Mouse (Mus musculus): ENCODE measurements around the gene Setd5. TPM values are rescaled to one million over a fixed set of nuclear protein-coding genes. Genes with fewer than 3 reads are reported as not detected.

Gene Setd5
- 5.5 and 15.2 TPM in 2 replicates for polyA plus RNA-seq (2012; ENCODE audit: insufficient read depth, low replicate concordance)

- peaks cover 23% of the 10 kb centered on the region for H3K36me3 ChIP-seq (replicated peaks; ENCODE audit: low read length)
Observed at GRCm38 (mm10) chr6:113076686-113077516, at the start of gene Setd5. Gene Setd5, plus strand, starts transcription at chr6:113077365.

GRCm38 (mm10) chr6:113027446-113027845 lies 49.7 kb upstream of the Setd5 start:
- peaks cover 33% of the 10 kb centered on the region for H3K4me1 ChIP-seq
- no peaks in the 10 kb centered on the region for H3K9me3 ChIP-seq
- no peaks in the 10 kb centered on the region for H3K36me3 ChIP-seq (replicated peaks; ENCODE audit: low read length)
- TF ChIP-seq FLI1 (IDR thresholded peaks at IDR 0.05; ENCODE audit: low read length) (no peak), GATA1 (IDR thresholded peaks at IDR 0.05; ENCODE audit: borderline replicate concordance, low read length) (no peak)
- H3K4me3 ChIP-seq (replicated peaks) = no peak overlapping the region
- peaks cover 32% of the 10 kb centered on the region for H3K27me3 ChIP-seq (replicated peaks)

More at GRCm38 (mm10) chr6:113076686-113077516, at the start of gene Setd5:
- Histone ChIP-seq H3K4me3 (replicated peaks) (peak within 1 kb of the TSS; percentile 99), H3K9me3 (no peaks in the 10 kb centered on the region), H3K4me1 (peaks cover 44% of the 10 kb centered on the region), H3K27me3 (replicated peaks) (no peaks in the 10 kb centered on the region)
- TF ChIP-seq GATA1 (IDR thresholded peaks at IDR 0.05; ENCODE audit: borderline replicate concordance, low read length) (no peak), FLI1 (IDR thresholded peaks at IDR 0.05; ENCODE audit: low read length) (no peak; the same call in 1 of the 2 replicates)

GRCm38 (mm10) chr6:113029006-113029405 lies 48.2 kb upstream of the Setd5 start:
- H3K9me3 ChIP-seq = no peaks in the 10 kb centered on the region
- peak overlapping the region; percentile 23 for H3K4me3 ChIP-seq (replicated peaks)
- TF ChIP-seq GATA1 (IDR thresholded peaks at IDR 0.05; ENCODE audit: borderline replicate concordance, low read length) (no peak), FLI1 (IDR thresholded peaks at IDR 0.05; ENCODE audit: low read length) (no peak)
- no peaks in the 10 kb centered on the region for H3K36me3 ChIP-seq (replicated peaks; ENCODE audit: low read length)
- peaks cover 28% of the 10 kb centered on the region for H3K4me1 ChIP-seq
- H3K27me3 ChIP-seq (replicated peaks) = peaks cover 32% of the 10 kb centered on the region

GRCm38 (mm10) chr6:113030553-113030952 lies 46.6 kb upstream of the Setd5 start:
- peaks cover 28% of the 10 kb centered on the region for H3K27me3 ChIP-seq (replicated peaks)
- TF ChIP-seq FLI1 (IDR thresholded peaks at IDR 0.05; ENCODE audit: low read length) (no peak), GATA1 (IDR thresholded peaks at IDR 0.05; ENCODE audit: borderline replicate concordance, low read length) (no peak)
- H3K9me3 ChIP-seq = no peaks in the 10 kb centered on the region
- no peak overlapping the region for H3K4me3 ChIP-seq (replicated peaks)
- no peaks in the 10 kb centered on the region for H3K36me3 ChIP-seq (replicated peaks; ENCODE audit: low read length)
- H3K4me1 ChIP-seq = peaks cover 37% of the 10 kb centered on the region

- H3K4me1 ChIP-seq = peaks cover 33% of the 10 kb centered on the region
- TF ChIP-seq FLI1 (IDR thresholded peaks at IDR 0.05; ENCODE audit: low read length) (no peak), GATA1 (IDR thresholded peaks at IDR 0.05; ENCODE audit: borderline replicate concordance, low read length) (no peak)
- peaks cover 25% of the 10 kb centered on the region for H3K27me3 ChIP-seq (replicated peaks)
- H3K36me3 ChIP-seq (replicated peaks; ENCODE audit: low read length) = no peaks in the 10 kb centered on the region
- no peak overlapping the region for H3K4me3 ChIP-seq (replicated peaks)
- no peaks in the 10 kb centered on the region for H3K9me3 ChIP-seq
Observed at GRCm38 (mm10) chr6:113030970-113031660, 46.0 kb upstream of the Setd5 start.

GRCm38 (mm10) chr6:113032121-113032520 lies 45.0 kb upstream of the Setd5 start:
- Histone ChIP-seq H3K4me3 (replicated peaks) (no peak overlapping the region), H3K4me1 (peaks cover 42% of the 10 kb centered on the region), H3K27me3 (replicated peaks) (peaks cover 25% of the 10 kb centered on the region), H3K9me3 (no peaks in the 10 kb centered on the region), H3K36me3 (replicated peaks; ENCODE audit: low read length) (no peaks in the 10 kb centered on the region)
- TF ChIP-seq GATA1 (IDR thresholded peaks at IDR 0.05; ENCODE audit: borderline replicate concordance, low read length) = no peak
- no peak for TF ChIP-seq FLI1 (IDR thresholded peaks at IDR 0.05; ENCODE audit: low read length)

GRCm38 (mm10) chr6:113033185-113033584 lies 44.0 kb upstream of the Setd5 start:
- Histone ChIP-seq H3K4me1 (peaks cover 46% of the 10 kb centered on the region), H3K27me3 (replicated peaks) (peaks cover 17% of the 10 kb centered on the region), H3K9me3 (no peaks in the 10 kb centered on the region), H3K36me3 (replicated peaks; ENCODE audit: low read length) (no peaks in the 10 kb centered on the region), H3K4me3 (replicated peaks) (no peak overlapping the region)
- TF ChIP-seq GATA1 (IDR thresholded peaks at IDR 0.05; ENCODE audit: borderline replicate concordance, low read length) (no peak), FLI1 (IDR thresholded peaks at IDR 0.05; ENCODE audit: low read length) (no peak)

GRCm38 (mm10) chr6:113034466-113034865 lies 42.7 kb upstream of the Setd5 start:
- Histone ChIP-seq H3K27me3 (replicated peaks) (peaks cover 9% of the 10 kb centered on the region), H3K4me3 (replicated peaks) (no peak overlapping the region), H3K36me3 (replicated peaks; ENCODE audit: low read length) (no peaks in the 10 kb centered on the region), H3K4me1 (peaks cover 52% of the 10 kb centered on the region), H3K9me3 (no peaks in the 10 kb centered on the region)
- TF ChIP-seq FLI1 (IDR thresholded peaks at IDR 0.05; ENCODE audit: low read length) = no peak
- TF ChIP-seq GATA1 (IDR thresholded peaks at IDR 0.05; ENCODE audit: borderline replicate concordance, low read length) = no peak

- TF ChIP-seq GATA1 (IDR thresholded peaks at IDR 0.05; ENCODE audit: borderline replicate concordance, low read length) = no peak
- no peaks in the 10 kb centered on the region for H3K27me3 ChIP-seq (replicated peaks)
- H3K36me3 ChIP-seq (replicated peaks; ENCODE audit: low read length) = no peaks in the 10 kb centered on the region
- peaks cover 69% of the 10 kb centered on the region for H3K4me1 ChIP-seq
- H3K4me3 ChIP-seq (replicated peaks) = no peak overlapping the region
- H3K9me3 ChIP-seq = no peaks in the 10 kb centered on the region
Observed at GRCm38 (mm10) chr6:113036463-113037175, 40.5 kb upstream of the Setd5 start.
